Mouse (Mus musculus): ENCODE data around the gene Ablim1. TPM values are rescaled to one million over a fixed set of nuclear protein-coding genes. Genes with fewer than 3 reads are reported as not detected.
A peak's percentile ranks its signal among the peaks of the same experiment; 100 is the strongest.

Gene Ablim1
- polyA plus RNA-seq, 1 experiment from 2014 or later = 46.9 TPM

GRCm38 (mm10) chr19:57083887-57084286 is 230.8 kb downstream of the Ablim1 start:
- 94% methylated on average over 2 of the region's 2 CpGs for WGBS
- Histone ChIP-seq H3K4me1 (ENCODE audit: control insufficient read depth in 2 of 2, insufficient read depth in 2 of 2, low read length in 2 of 2) (peaks cover 4 to 14% of the 10 kb centered on the region in 2 experiments; a peak in 3 of 4 replicates), H3K27ac (replicated peaks in 1 of 2; ENCODE audit: control insufficient read depth in 1 of 2, insufficient read depth in 1 of 2, low read depth in 2 of 2, low read length in 2 of 2) (no peak overlapping the region), H3K36me3 (ENCODE audit: control insufficient read depth, insufficient read depth, low read length) (peaks cover 22% of the 10 kb centered on the region), H3K27me3 (ENCODE audit: control insufficient read depth, insufficient read depth, low read length) (no peaks in the 10 kb centered on the region), H3K9me3 (ENCODE audit: control insufficient read depth, low read length) (no peaks in the 10 kb centered on the region), H3K9ac (ENCODE audit: low read length) (no peak overlapping the region), H3K4me3 (ENCODE audit: control insufficient read depth in 1 of 2, insufficient read depth in 1 of 2, low read depth in 1 of 2, low read length in 2 of 2) (no peak overlapping the region), H3K4me2 (ENCODE audit: low read length) (no peak overlapping the region)
- no peak for ATAC-seq (ENCODE audit: insufficient number of reproducible peaks, insufficient read depth, low FRiP score, low read depth)

- Histone ChIP-seq H3K9me3 (ENCODE audit: control insufficient read depth, low read length) (no peaks in the 10 kb centered on the region), H3K4me1 (ENCODE audit: control insufficient read depth in 2 of 2, insufficient read depth in 2 of 2, low read length in 2 of 2) (peaks cover 6 to 20% of the 10 kb centered on the region in 2 experiments; a peak in 3 of 4 replicates), H3K27ac (replicated peaks in 1 of 2; ENCODE audit: control insufficient read depth in 1 of 2, insufficient read depth in 1 of 2, low read depth in 2 of 2, low read length in 2 of 2) (no peak overlapping the region), H3K4me2 (ENCODE audit: low read length) (no peak overlapping the region), H3K9ac (ENCODE audit: low read length) (no peak overlapping the region), H3K36me3 (ENCODE audit: control insufficient read depth, insufficient read depth, low read length) (peaks cover 22% of the 10 kb centered on the region), H3K4me3 (ENCODE audit: control insufficient read depth in 1 of 2, insufficient read depth in 1 of 2, low read depth in 1 of 2, low read length in 2 of 2) (no peak overlapping the region), H3K27me3 (ENCODE audit: control insufficient read depth, insufficient read depth, low read length) (no peaks in the 10 kb centered on the region)
- ATAC-seq (ENCODE audit: insufficient number of reproducible peaks, insufficient read depth, low FRiP score, low read depth) = no peak
- 77% methylated on average over 10 of the region's 10 CpGs for WGBS
Observed at GRCm38 (mm10) chr19:57083183-57083555, 231.6 kb downstream of the Ablim1 start.

- no peak for ATAC-seq (ENCODE audit: insufficient number of reproducible peaks, insufficient read depth, low FRiP score, low read depth)
- Histone ChIP-seq H3K4me1 (ENCODE audit: control insufficient read depth in 2 of 2, insufficient read depth in 2 of 2, low read length in 2 of 2) (peaks cover 6 to 21% of the 10 kb centered on the region in 2 experiments; a peak in 3 of 4 replicates), H3K27ac (replicated peaks in 1 of 2; ENCODE audit: control insufficient read depth in 1 of 2, insufficient read depth in 1 of 2, low read depth in 2 of 2, low read length in 2 of 2) (no peak overlapping the region), H3K4me2 (ENCODE audit: low read length) (no peak overlapping the region), H3K36me3 (ENCODE audit: control insufficient read depth, insufficient read depth, low read length) (peaks cover 22% of the 10 kb centered on the region), H3K9ac (ENCODE audit: low read length) (no peak overlapping the region), H3K9me3 (ENCODE audit: control insufficient read depth, low read length) (no peaks in the 10 kb centered on the region), H3K27me3 (ENCODE audit: control insufficient read depth, insufficient read depth, low read length) (no peaks in the 10 kb centered on the region), H3K4me3 (ENCODE audit: control insufficient read depth in 1 of 2, insufficient read depth in 1 of 2, low read depth in 1 of 2, low read length in 2 of 2) (no peak overlapping the region)
- 66% methylated on average over 17 of the region's 17 CpGs for WGBS
Observed at GRCm38 (mm10) chr19:57082454-57083182, 232.1 kb downstream of the Ablim1 start.

- Histone ChIP-seq H3K4me3 (ENCODE audit: control insufficient read depth in 1 of 2, insufficient read depth in 1 of 2, low read depth in 1 of 2, low read length in 2 of 2) (no peak overlapping the region), H3K27me3 (ENCODE audit: control insufficient read depth, insufficient read depth, low read length) (no peaks in the 10 kb centered on the region), H3K4me2 (ENCODE audit: low read length) (no peak overlapping the region), H3K36me3 (ENCODE audit: control insufficient read depth, insufficient read depth, low read length) (peaks cover 29% of the 10 kb centered on the region), H3K27ac (replicated peaks in 1 of 2; ENCODE audit: control insufficient read depth in 1 of 2, insufficient read depth in 1 of 2, low read depth in 2 of 2, low read length in 2 of 2) (no peak overlapping the region), H3K9ac (ENCODE audit: low read length) (no peak overlapping the region), H3K9me3 (ENCODE audit: control insufficient read depth, low read length) (no peaks in the 10 kb centered on the region), H3K4me1 (ENCODE audit: control insufficient read depth in 2 of 2, insufficient read depth in 2 of 2, low read length in 2 of 2) (peaks cover 6 to 21% of the 10 kb centered on the region in 2 experiments; a peak in 3 of 4 replicates)
- no peak for ATAC-seq (ENCODE audit: insufficient number of reproducible peaks, insufficient read depth, low FRiP score, low read depth)
- 60% methylated on average over 4 of the region's 4 CpGs for WGBS
Observed at GRCm38 (mm10) chr19:57081536-57081935, 233.2 kb downstream of the Ablim1 start.

- no peak overlapping the region for H3K9ac ChIP-seq (ENCODE audit: low read length)
- no peaks in the 10 kb centered on the region for H3K9me3 ChIP-seq (ENCODE audit: control insufficient read depth, low read length)
- 82% methylated on average over 3 of the region's 3 CpGs for WGBS
- peaks cover 6 to 21% of the 10 kb centered on the region in 2 experiments; a peak in 3 of 4 replicates for H3K4me1 ChIP-seq (ENCODE audit: control insufficient read depth in 2 of 2, insufficient read depth in 2 of 2, low read length in 2 of 2)
- H3K4me2 ChIP-seq (ENCODE audit: low read length) = no peak overlapping the region
- no peak for ATAC-seq (ENCODE audit: insufficient number of reproducible peaks, insufficient read depth, low FRiP score, low read depth)
- peaks cover 34% of the 10 kb centered on the region for H3K36me3 ChIP-seq (ENCODE audit: control insufficient read depth, insufficient read depth, low read length)
- H3K27ac ChIP-seq (replicated peaks in 1 of 2; ENCODE audit: control insufficient read depth in 1 of 2, insufficient read depth in 1 of 2, low read depth in 2 of 2, low read length in 2 of 2) = peak overlapping the region; percentile 37 to 57; a peak in 2 of 4 replicates
- H3K4me3 ChIP-seq (ENCODE audit: control insufficient read depth in 1 of 2, insufficient read depth in 1 of 2, low read depth in 1 of 2, low read length in 2 of 2) = no peak overlapping the region
- H3K27me3 ChIP-seq (ENCODE audit: control insufficient read depth, insufficient read depth, low read length) = no peaks in the 10 kb centered on the region
Observed at GRCm38 (mm10) chr19:57079606-57079981, 235.1 kb downstream of the Ablim1 start.

- Histone ChIP-seq H3K27ac (replicated peaks in 1 of 2; ENCODE audit: control insufficient read depth in 1 of 2, insufficient read depth in 1 of 2, low read depth in 2 of 2, low read length in 2 of 2) (peak overlapping the region; percentile 10 to 39; a peak in 3 of 4 replicates), H3K4me3 (ENCODE audit: control insufficient read depth in 1 of 2, insufficient read depth in 1 of 2, low read depth in 1 of 2, low read length in 2 of 2) (no peak overlapping the region), H3K27me3 (ENCODE audit: control insufficient read depth, insufficient read depth, low read length) (no peaks in the 10 kb centered on the region), H3K9me3 (ENCODE audit: control insufficient read depth, low read length) (no peaks in the 10 kb centered on the region), H3K9ac (ENCODE audit: low read length) (no peak overlapping the region), H3K36me3 (ENCODE audit: control insufficient read depth, insufficient read depth, low read length) (peaks cover 34% of the 10 kb centered on the region), H3K4me2 (ENCODE audit: low read length) (no peak overlapping the region), H3K4me1 (ENCODE audit: control insufficient read depth in 2 of 2, insufficient read depth in 2 of 2, low read length in 2 of 2) (peaks cover 6 to 21% of the 10 kb centered on the region in 2 experiments; a peak in 3 of 4 replicates)
- WGBS = 53% methylated on average over 10 of the region's 10 CpGs
- peak; percentile 40; the same call in 1 of the 2 replicates for ATAC-seq (ENCODE audit: insufficient number of reproducible peaks, insufficient read depth, low FRiP score, low read depth)
Observed at GRCm38 (mm10) chr19:57078867-57079605, 235.7 kb downstream of the Ablim1 start.

GRCm38 (mm10) chr19:57077826-57078699 is 236.7 kb downstream of the Ablim1 start:
- Histone ChIP-seq H3K36me3 (ENCODE audit: control insufficient read depth, insufficient read depth, low read length) (peaks cover 27% of the 10 kb centered on the region), H3K27me3 (ENCODE audit: control insufficient read depth, insufficient read depth, low read length) (no peaks in the 10 kb centered on the region), H3K4me3 (ENCODE audit: control insufficient read depth in 1 of 2, insufficient read depth in 1 of 2, low read depth in 1 of 2, low read length in 2 of 2) (no peak overlapping the region), H3K4me1 (ENCODE audit: control insufficient read depth in 2 of 2, insufficient read depth in 2 of 2, low read length in 2 of 2) (peaks cover 6 to 19% of the 10 kb centered on the region in 2 experiments; a peak in 3 of 4 replicates), H3K27ac (replicated peaks in 1 of 2; ENCODE audit: control insufficient read depth in 1 of 2, insufficient read depth in 1 of 2, low read depth in 2 of 2, low read length in 2 of 2) (no peak overlapping the region), H3K4me2 (ENCODE audit: low read length) (no peak overlapping the region), H3K9me3 (ENCODE audit: control insufficient read depth, low read length) (no peaks in the 10 kb centered on the region), H3K9ac (ENCODE audit: low read length) (no peak overlapping the region)
- no peak for ATAC-seq (ENCODE audit: insufficient number of reproducible peaks, insufficient read depth, low FRiP score, low read depth)
- WGBS = 77% methylated on average over 13 of the region's 13 CpGs
